Mouse (Mus musculus): Measurements from ENCODE around the gene Gm10840.

DNA sequence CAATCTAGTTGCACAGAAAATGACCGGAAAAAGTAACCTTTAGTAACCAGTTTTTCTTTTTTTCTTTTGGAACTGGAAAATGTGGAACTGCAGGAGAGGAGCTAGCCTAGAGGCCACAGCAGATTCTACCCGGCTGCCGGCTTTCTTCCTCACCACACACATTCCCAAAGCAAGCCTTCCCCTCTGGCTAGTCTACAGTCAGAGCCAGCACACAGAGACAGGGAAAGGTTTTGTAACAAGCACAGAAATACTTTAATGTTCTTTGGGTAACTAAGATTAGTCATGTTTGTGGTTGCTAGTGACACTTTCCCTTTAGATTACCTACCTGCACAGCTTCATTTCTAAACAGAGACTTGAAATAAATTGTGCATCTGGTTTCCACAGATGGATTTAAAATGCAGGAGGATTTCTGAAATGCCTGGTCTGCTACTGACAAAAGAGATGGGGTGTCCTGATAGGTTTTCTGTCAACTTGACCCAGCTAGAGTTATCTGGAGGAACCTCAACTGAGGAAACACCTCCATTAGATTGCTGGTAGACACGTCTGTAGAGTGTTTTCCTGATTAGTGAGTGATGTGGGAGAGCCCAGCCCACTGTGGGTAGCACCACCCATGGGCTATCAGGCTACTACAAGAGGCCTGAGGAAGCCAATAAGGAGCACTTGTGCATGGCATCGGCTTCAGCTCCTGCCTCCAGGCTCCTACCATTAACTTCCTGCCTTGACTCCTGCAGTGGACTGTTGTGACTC is 17.6 kb downstream of the Gm10840 start:
- TF ChIP-seq GATA1 (IDR thresholded peaks at IDR 0.05; ENCODE audit: borderline replicate concordance, low read length) (no peak), FLI1 (IDR thresholded peaks at IDR 0.05; ENCODE audit: low read length) (no peak)

All from megakaryocyte, embryonic 14.5 days (primary cell).